Mouse (Mus musculus) kidney, adult 11 months (tissue): ENCODE measurements around the gene Mxi1.

Experiments used
- DNase-seq: peaks from one replicate; pipeline ENCODE4 v3.0.0; 2022

Gene Mxi1

GRCm38 (mm10) chr19:53325578-53326295 is 15.4 kb downstream of the Mxi1 start:
- no peak for DNase-seq

GRCm38 (mm10) chr19:53328116-53328515 is 17.8 kb downstream of the Mxi1 start:
- no peak for DNase-seq

DNA sequence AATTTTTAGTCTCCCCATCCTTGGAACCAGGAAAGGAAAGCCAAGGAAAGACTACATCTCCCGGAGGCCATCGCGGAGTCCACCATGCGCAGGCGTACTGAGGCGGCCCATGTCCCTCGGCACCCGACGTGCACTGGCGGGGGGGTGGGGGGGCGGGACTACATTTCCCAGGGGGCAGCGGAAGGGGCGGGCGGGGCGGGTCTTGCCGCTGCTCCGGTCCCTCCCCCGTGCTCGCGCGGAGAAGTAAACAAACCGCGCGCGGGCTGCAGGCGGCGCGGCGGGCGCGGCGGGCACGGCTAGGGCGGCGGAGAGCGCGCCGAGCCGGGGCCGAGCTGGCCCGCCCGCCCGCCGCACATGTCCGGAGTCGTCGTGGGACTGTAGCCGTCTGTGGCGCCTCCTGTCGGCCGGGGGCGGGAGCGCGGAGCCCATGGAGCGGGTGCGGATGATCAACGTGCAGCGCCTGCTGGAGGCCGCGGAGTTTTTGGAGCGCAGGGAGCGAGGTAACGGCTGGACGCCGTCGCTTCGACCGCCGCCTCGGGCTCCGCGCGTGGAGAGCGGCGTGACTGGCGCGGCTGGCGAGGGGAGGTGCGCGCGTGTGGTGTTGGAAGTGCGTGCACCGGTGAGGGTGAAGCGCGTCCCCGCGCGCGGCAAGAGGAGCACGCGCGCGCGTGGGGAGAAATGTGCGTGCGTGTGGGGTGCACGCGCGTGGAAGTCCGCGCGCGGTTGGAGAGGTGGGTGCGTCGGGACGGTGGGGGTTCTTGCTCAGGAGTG is 19.1 kb downstream of the Mxi1 start:
- peak; percentile 91 for DNase-seq

GRCm38 (mm10) chr19:53329992-53330381 is 19.7 kb downstream of the Mxi1 start:
- peak; percentile 79 for DNase-seq

DNA sequence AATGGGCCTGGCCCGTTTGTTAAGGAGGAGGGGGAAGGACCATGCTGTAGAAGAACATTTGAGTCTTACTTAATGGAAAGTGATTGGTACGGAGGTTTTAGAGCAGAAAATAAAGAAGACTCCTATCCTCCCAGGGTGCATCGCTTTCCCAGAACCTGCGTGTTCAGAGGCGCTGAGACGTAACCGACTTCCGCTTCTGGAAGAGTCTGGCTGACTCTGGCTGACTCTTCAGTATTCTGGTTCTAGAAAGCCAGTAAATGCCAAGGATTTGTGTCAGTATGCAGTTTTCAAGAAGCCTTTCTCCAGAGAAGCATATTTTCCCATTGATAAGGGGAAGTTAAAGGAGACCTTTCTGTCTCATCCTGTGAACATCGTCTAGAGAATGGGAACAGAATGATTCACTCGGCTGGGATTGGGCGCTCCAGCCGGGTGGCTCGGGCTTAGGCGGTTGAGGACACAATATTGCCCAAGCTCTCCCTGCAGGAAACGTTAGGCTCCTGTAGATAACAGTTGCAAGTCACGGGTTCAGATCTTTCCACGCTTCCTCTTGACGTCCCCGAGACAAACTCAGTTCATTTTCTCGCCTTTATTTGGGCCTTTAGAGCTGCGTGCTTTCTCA is 21.7 kb downstream of the Mxi1 start:
- no peak for DNase-seq

DNA sequence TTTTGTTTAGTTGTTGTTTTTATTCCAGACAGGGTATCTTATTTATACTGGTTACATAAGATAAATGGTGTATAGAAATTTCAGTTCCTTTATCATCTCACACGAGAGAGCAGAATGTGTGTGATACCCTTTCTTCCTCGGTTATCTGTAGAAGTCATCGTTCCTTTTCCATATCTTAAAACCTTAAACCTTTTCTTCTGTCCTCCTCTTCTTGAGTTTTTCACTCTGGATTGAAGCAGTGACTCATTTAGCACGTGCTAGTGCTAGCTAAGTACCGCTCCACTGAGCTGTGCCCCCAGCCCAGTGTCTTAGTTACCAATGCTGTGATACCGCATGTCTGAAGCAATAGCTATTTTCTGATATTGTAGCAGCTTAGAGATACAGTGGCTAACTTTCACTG is 23.4 kb downstream of the Mxi1 start:
- DNase-seq = no peak

DNA sequence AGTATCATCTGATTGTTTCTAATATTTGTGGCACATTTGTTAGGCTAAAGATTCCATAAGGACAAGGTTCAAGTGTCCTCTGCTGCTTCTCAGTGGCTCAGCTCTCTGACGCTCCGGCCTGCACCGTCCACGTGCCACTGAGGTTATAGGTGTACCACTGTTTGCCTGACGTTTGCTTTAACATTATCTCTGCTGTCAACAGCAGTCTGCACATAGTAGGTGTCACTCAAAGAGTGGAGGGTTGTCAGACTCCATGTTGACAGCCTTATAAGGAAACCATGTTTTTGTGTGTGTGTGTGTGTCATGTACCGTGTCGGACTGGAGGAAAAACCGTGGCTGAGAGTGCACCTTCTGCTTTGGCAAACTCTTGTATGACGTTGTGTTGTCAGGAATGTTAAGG is 24.9 kb downstream of the Mxi1 start:
- DNase-seq = no peak

- DNase-seq = peak; percentile 79
Observed at GRCm38 (mm10) chr19:53340423-53340822, 30.1 kb downstream of the Mxi1 start.

- no peak for DNase-seq
Observed at GRCm38 (mm10) chr19:53343174-53343881, 33.0 kb downstream of the Mxi1 start.

DNA sequence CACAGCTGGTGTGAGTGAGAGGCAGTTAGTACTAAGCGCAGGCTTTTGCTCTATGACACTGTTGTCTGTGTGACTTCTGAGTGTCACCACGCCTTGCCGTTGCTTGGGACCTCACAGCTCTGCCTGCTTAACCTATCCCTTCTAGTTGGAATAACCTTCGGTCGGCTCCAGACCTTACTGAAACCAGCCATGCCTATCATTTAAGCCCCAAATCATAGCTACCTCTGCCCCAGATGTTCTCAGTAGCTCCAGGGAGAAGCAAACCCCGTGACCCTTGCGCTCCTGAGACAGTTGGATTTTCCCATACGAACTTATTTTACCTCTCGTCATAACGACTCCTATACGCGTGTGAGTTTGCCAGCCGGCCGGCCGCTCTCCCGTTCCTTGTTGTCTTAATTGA is 33.7 kb downstream of the Mxi1 start:
- no peak for DNase-seq

DNA sequence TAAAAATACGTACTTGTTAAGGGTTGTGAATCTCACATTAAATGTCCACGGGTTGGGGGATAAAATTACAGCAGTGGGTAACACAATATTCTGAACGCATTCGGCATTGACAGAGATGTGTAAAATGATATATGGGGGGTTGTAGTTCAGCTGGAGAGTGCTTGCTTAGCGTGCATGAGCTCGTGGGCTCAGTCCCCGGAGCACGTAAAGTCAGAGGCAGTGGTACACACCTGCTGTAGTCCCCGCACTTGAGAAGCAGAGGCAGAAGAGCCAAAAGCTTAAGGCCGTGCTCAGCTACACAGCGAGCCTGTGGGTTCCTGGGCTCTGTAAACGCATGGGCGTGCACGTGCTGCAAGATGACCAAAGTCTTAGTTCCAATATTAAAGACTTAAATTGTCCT is 35.4 kb downstream of the Mxi1 start:
- no peak for DNase-seq

GRCm38 (mm10) chr19:53353864-53354263 is 43.5 kb downstream of the Mxi1 start:
- no peak for DNase-seq

GRCm38 (mm10) chr19:53354271-53355000 is 44.1 kb downstream of the Mxi1 start:
- DNase-seq = no peak

DNA sequence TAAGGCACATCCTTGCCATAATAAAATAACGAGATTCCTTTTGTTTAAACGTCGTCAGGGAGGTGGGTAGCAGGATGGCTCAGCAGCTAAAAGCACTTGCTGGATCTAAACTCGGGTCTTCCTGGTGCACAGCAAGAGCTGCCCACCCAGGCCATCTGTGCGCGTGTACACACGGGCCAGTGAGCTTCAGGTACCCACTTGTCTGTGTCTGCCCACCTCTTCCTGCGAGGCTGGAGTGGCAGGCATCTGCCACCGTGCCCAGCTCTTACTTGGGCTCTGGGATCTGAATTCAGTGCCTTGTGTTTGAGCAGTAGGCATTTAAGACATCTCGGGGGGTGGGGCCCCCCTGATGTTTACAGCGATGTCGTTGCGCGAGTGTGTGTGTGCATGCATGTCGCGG is 44.7 kb downstream of the Mxi1 start:
- DNase-seq = no peak

GRCm38 (mm10) chr19:53359160-53360033 is 49.1 kb downstream of the Mxi1 start:
- DNase-seq = no peak

GRCm38 (mm10) chr19:53360265-53360958 is 50.1 kb downstream of the Mxi1 start:
- peak; percentile 62 for DNase-seq

- DNase-seq = no peak
Observed at GRCm38 (mm10) chr19:53362967-53363366, 52.6 kb downstream of the Mxi1 start.

DNA sequence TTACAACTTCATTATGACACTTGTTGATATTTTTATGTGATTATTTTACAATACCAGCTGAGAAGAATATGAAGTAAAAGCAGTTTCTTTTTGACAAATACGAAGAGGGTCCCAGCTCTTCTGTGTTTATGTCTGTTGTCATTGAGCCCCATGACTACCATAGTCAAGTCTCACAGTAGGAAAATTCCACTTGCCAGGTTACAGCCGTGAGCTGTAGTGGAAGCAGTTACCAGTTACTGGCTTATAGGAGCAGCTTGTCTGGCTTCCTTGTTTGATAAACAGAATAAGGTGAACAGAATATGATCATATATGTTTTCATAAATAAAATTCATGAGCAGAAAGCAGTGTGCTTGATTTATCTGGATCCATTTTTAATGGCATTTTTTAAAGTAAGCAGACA is 54.2 kb downstream of the Mxi1 start:
- no peak for DNase-seq

DNA sequence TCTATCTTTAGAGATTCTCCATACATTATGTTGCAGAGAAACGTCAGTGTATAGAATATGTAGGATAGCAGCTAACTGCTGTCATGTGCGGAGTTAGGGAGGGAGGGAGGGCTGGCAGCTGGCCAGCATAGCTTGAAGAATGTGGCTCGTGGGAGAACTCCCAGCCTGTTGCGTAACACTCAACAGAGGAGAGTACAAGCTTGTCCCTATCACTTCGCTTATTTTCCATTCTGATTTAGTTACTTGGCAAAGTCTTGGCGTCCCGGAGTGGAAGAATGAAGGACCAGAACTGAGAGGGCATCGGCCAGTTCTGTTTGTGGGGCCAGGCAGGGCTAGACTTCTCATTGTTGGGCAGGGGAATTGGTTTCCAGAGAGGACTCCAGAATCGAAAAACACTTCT is 54.6 kb downstream of the Mxi1 start:
- peak; percentile 71 for DNase-seq

DNA sequence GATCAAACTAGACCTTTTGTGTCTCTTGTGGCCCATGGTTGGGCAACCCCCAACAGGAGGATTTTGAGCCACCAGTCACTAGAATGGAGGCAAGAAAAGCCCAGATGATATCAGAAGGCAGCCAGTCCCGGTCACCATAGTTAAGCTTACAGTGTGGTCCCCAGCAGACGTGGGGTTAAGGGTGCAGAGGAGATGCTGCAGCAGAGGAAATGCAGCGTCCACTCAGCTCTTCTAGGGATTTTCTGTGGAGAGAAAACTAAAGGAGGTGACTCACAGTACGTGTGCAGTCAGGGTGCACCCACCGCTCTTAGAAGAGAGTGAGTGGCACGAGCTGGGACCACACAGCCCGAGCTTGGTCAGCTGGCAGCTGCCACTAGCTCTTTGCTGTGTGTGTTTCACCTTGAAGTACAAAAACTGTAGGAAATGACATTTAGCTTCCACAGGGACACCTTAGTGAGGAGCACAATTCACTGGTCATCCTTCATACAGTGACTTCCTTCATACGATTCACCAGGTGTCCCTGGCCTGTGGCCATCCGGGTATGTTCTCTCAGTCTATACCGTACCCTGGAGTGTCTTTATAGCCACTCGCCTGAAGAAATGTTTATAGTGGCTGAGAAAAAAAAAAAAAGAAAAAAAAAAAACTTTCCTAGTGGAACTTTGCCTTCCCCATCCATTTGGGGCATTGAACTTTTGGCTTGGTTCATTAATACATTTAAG is 55.9 kb downstream of the Mxi1 start:
- no peak for DNase-seq
